ENCODE assay signal across 8 mouse cellular contexts in genomic region chr4:133211751-133212561, GRCm38 (mm10). TPM values are rescaled to one million over a fixed set of nuclear protein-coding genes. Genes with fewer than 3 reads are reported as not detected.
DNase-seq lines count a peak whose midpoint lies in the region; ATAC-seq and TF ChIP-seq lines count a peak whose summit lies in the region.

Gene Cd164l2, plus strand, starts transcription at chr4:133212131.
Gene Gpr3, minus strand, starts transcription at chr4:133212536.

- peak within 1 kb of the TSS; percentile 80 for H3K27ac ChIP-seq in layer of hippocampus, adult 2 months
- no peak within 1 kb of the TSS for H3K27ac ChIP-seq in bone marrow macrophage, adult 2 months (ENCODE audit: insufficient read depth, low read depth, low read length)
- no peak within 1 kb of the TSS for H3K27ac ChIP-seq in forebrain, embryonic 13.5 days
- no peak within 1 kb of the TSS for H3K27ac ChIP-seq in liver, embryonic 13.5 days

- H3K27me3 ChIP-seq in forebrain, embryonic 13.5 days: peaks cover 49% of the 10 kb centered on the region
- H3K27me3 ChIP-seq in liver, embryonic 13.5 days: peaks cover 78% of the 10 kb centered on the region

- H3K9me3 ChIP-seq in forebrain, embryonic 13.5 days (replicated peaks): no peaks in the 10 kb centered on the region
- no peaks in the 10 kb centered on the region for H3K9me3 ChIP-seq in liver, embryonic 13.5 days (replicated peaks)

- peak within 1 kb of the TSS; percentile 77 for H3K4me3 ChIP-seq in layer of hippocampus, adult 2 months
- H3K4me3 ChIP-seq in bone marrow macrophage, adult 2 months (ENCODE audit: insufficient read depth, low read length): peak within 1 kb of the TSS; percentile 60
- H3K4me3 ChIP-seq in forebrain, embryonic 13.5 days: peak within 1 kb of the TSS; percentile 68
- peak within 1 kb of the TSS; percentile 67 for H3K4me3 ChIP-seq in liver, embryonic 13.5 days (replicated peaks)

- no peak for TF ChIP-seq CTCF in layer of hippocampus, adult 2 months (conservative IDR thresholded peaks at IDR 0.05)
- no peak for TF ChIP-seq CTCF in bone marrow macrophage, adult 2 months (IDR thresholded peaks at IDR 0.05; ENCODE audit: low read depth, low read length)

- peak within 1 kb of the TSS; percentile 98 for H3K4me2 ChIP-seq in forebrain, embryonic 13.5 days
- peak within 1 kb of the TSS; percentile 92 for H3K4me2 ChIP-seq in liver, embryonic 13.5 days

- TF ChIP-seq POLR2A in bone marrow macrophage, adult 2 months (IDR thresholded peaks at IDR 0.05; ENCODE audit: borderline replicate concordance, low read depth, low read length): no peak

- H3K9ac ChIP-seq in forebrain, embryonic 13.5 days: peak within 1 kb of the TSS; percentile 71
- H3K9ac ChIP-seq in liver, embryonic 13.5 days: peak within 1 kb of the TSS; percentile 54

- WGBS in forebrain, embryonic 13.5 days: under 1% methylated on average over 48 of the region's 52 CpGs
- WGBS in liver, embryonic 13.5 days (ENCODE audit: insufficient replicate concordance): 5% methylated on average over 40 of the region's 52 CpGs

- ATAC-seq in forebrain, embryonic 13.5 days: peak; percentile 75
- ATAC-seq in liver, embryonic 13.5 days (ENCODE audit: low read depth): peak; percentile 11

- no peaks in the 10 kb centered on the region for H3K36me3 ChIP-seq in forebrain, embryonic 13.5 days (ENCODE audit: poor library complexity, severe bottlenecking)
- no peaks in the 10 kb centered on the region for H3K36me3 ChIP-seq in liver, embryonic 13.5 days

- peaks cover 2% of the 10 kb centered on the region for H3K4me1 ChIP-seq in bone marrow macrophage, adult 2 months (ENCODE audit: control insufficient read depth, insufficient read depth, low read length)
- peaks cover 22% of the 10 kb centered on the region for H3K4me1 ChIP-seq in forebrain, embryonic 13.5 days
- peaks cover 20% of the 10 kb centered on the region for H3K4me1 ChIP-seq in liver, embryonic 13.5 days (replicated peaks)

- DNase-seq in layer of hippocampus, adult 2 months (ENCODE audit: low spot score in 2 of 2): no peak
- no peak for DNase-seq in layer of hippocampus, postnatal 25 days (ENCODE audit: extremely low spot score in 1 of 2, low spot score in 1 of 2)
- no peak for DNase-seq in liver, embryonic 13.5 days
- no peak for DNase-seq in urinary bladder, postnatal 14 days (ENCODE audit: low spot score)
- no peak for DNase-seq in spleen, postnatal 10 days (ENCODE audit: low spot score in 2 of 2)
- no peak for DNase-seq in urinary bladder, postnatal 36 days (ENCODE audit: low spot score in 2 of 2)

RNA-seq across cellular contexts. Expression of gene Cd164l2, which starts in this region (rescaled TPM):
- 1 to 10 TPM; 2.3 to 4.2 TPM for total RNA-seq in layer of hippocampus, adult 2 months (2021)
- total RNA-seq in layer of hippocampus, postnatal 25 days (2021): 1 to 10 TPM; 2.8 to 5.6 TPM
- not detected in 2 replicates for polyA plus RNA-seq in bone marrow macrophage, adult 2 months (2012; ENCODE audit: insufficient read depth, insufficient read length, missing spikeins)
- polyA plus RNA-seq in forebrain, embryonic 13.5 days (2015; fragmentation: Nextera tagmentation; extraction: Ambion mirVana): 0.17 and 0.30 TPM in 2 replicates
- polyA plus RNA-seq in liver, embryonic 13.5 days (2015; fragmentation: Nextera tagmentation; extraction: Ambion mirVana): 0.20 TPM in 1 of 2 replicates, not detected in the other

RNA-seq across cellular contexts. Expression of gene Gpr3, which starts in this region (rescaled TPM):
- total RNA-seq in layer of hippocampus, adult 2 months (2021): 1 to 10 TPM; 5.0 to 5.3 TPM
- total RNA-seq in layer of hippocampus, postnatal 25 days (2021): 1 to 10 TPM; 5.3 to 8.2 TPM
- polyA plus RNA-seq in bone marrow macrophage, adult 2 months (2012; ENCODE audit: insufficient read depth, insufficient read length, missing spikeins): not detected in 2 replicates
- 0.33 and 0.57 TPM in 2 replicates for polyA plus RNA-seq in forebrain, embryonic 13.5 days (2015; fragmentation: Nextera tagmentation; extraction: Ambion mirVana)
- polyA plus RNA-seq in liver, embryonic 13.5 days (2015; fragmentation: Nextera tagmentation; extraction: Ambion mirVana): not detected in 2 replicates

Comparison
In these comparisons a context has a peak if more than half of its experiments do, and no peak if none do; other contexts are left out.
1. Peak in ATAC-seq, H3K4me3 ChIP-seq, H3K9ac ChIP-seq and H3K4me2 ChIP-seq in forebrain, embryonic 13.5 days; RNA of the genes that start here not detected or under 1 TPM.
2. Peak in ATAC-seq, H3K4me3 ChIP-seq, H3K9ac ChIP-seq and H3K4me2 ChIP-seq in liver, embryonic 13.5 days; RNA of the genes that start here not detected or under 1 TPM.